Mouse (Mus musculus) liver, postnatal 0 days (tissue): ENCODE data around the gene Napsa.

Source experiments
- CTCF ChIP-seq: sonication (generic); IDR thresholded peaks from 2 replicates; pipeline ENCODE4 v1.5.1; 2016; ENCODE audit warnings: antibody characterized with exemption, low read depth
- EP300 ChIP-seq: IDR thresholded peaks from 2 replicates; pipeline ENCODE4 v1.6.1; 2016; ENCODE audit warnings: antibody characterized with exemption, low read depth, mild to moderate bottlenecking

DNA sequence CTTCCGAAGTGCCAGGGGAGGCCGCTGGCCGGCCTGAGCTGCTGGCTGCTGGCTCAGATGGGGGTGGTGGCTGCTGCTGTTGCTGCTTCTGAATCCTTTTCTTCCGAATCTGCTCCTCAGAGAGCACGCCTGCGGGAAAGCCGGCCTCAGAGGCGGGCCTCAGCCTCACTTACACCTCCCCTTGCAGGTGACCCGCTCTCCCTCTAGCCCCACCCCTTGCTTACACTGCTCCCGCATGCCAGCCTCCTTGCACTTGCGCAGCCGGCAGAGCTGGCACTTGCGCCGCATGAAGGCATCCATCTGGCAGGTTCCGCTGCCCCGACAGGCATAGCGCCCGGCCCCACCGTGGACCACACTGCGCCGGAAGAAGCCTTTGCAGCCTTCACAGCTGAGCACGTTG lies 20.4 kb upstream of the Napsa start:
- TF ChIP-seq EP300 (no peak), CTCF (no peak)
